Mouse (Mus musculus): ENCODE measurements around the gene Tent4b. TPM values are rescaled to one million over a fixed set of nuclear protein-coding genes. Genes with fewer than 3 reads are reported as not detected.
A peak's percentile ranks its signal among the peaks of the same experiment; 100 is the strongest.

Gene Tent4b
- polyA plus RNA-seq, 1 experiment from 2014 or later: 6.5 TPM

DNA sequence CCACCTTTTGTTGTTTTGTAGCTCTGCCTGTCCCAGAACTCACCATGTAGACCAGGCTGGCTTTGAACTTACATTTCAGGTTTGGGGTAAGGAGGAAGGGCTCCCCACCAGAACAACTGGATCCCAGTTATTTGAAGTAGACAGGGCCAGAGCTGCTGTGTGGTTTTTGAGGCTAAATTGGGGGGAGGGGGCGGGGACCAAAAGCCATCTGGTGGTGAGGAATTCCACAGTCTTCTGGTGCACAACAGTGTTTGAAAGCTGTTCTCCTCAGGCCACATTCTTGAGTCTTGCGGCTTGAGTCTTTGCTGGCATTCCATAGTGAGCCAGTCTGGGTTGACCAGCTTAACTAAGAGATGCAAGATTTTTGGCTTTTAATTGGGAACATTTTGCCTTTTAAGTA lies 66.5 kb downstream of the Tent4b start:
- H3K9ac ChIP-seq: peak overlapping the region; percentile 28; the same call in 1 of the 2 replicates
- no peaks in the 10 kb centered on the region for H3K36me3 ChIP-seq
- H3K27ac ChIP-seq (replicated peaks): no peak overlapping the region
- H3K27me3 ChIP-seq (replicated peaks): peaks cover 20% of the 10 kb centered on the region
- H3K4me2 ChIP-seq: no peak overlapping the region
- no peaks in the 10 kb centered on the region for H3K9me3 ChIP-seq
- 10% methylated on average over 2 of the region's 2 CpGs for WGBS
- H3K4me1 ChIP-seq: peaks cover 29% of the 10 kb centered on the region
- H3K4me3 ChIP-seq: no peak overlapping the region
- no peak for ATAC-seq (ENCODE audit: extremely low read depth, insufficient number of reproducible peaks, low FRiP score, low TSS enrichment)

DNA sequence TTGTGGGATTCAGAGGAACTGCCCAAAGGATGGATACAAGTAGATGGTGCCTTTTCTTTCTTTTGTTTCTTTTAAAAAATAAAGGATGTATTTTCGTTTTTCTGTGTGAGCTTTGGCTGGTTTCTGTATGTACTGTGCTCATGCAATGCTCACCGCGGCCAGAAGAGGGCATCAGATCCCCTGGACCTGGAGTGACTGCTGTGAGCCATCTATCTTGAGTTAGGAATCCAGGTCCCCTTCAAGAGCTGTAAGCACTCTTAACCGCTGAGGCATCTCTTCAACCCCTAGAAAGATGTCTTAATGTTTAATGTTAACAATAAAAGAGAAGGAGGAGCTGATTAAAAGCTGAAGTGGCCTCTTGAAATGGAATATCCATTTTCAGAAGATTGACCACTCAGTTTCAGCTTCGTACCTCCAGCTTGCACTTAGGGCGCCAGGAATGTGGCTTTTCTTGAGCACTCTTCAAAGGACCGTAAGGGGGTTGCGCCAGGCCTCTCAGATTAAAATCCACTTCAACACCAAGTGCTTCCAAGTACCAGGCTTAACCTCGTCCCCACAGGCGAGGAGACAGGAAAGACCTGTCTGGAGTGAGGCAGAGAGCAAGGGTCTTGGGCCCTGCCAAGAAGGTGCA lies 67.3 kb downstream of the Tent4b start:
- Histone ChIP-seq H3K4me2 (no peak overlapping the region), H3K9ac (no peak overlapping the region; the same call in 1 of the 2 replicates), H3K4me3 (no peak overlapping the region), H3K4me1 (peaks cover 28% of the 10 kb centered on the region), H3K36me3 (no peaks in the 10 kb centered on the region), H3K9me3 (no peaks in the 10 kb centered on the region), H3K27me3 (replicated peaks) (peaks cover 28% of the 10 kb centered on the region), H3K27ac (replicated peaks) (no peak overlapping the region)
- WGBS: 29% methylated on average over 10 of the region's 10 CpGs
- no peak for ATAC-seq (ENCODE audit: extremely low read depth, insufficient number of reproducible peaks, low FRiP score, low TSS enrichment)

DNA sequence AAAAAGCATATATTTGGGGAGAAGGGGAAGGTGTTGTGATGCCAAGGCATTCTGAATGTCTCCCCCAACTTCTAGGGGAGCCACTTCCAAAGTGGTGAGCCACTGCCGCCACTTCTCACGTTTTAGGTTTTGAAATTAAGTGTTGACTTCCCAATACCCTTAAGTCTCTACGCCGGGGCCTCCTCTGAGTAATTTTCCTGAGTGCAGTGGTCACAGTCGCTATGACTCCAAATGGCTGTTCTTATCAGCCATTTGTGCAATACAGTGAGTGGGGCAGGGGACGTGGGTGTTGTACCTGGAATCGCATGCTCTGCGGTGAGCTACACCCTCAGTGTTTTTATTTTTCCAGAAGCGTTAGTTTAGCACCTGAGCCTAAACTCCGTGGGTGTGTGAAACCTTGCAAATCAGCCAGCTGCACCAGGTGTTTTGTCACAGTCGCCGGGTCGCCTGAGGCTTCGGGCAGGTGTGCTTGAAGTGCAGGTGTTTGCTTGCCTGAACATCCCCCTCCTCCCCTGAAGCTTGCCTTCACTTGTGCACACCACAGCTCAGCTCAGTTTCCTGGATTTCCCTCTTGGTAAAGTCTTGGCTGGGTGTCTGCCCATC lies 67.9 kb downstream of the Tent4b start:
- no peaks in the 10 kb centered on the region for H3K36me3 ChIP-seq
- WGBS: 71% methylated on average over 14 of the region's 14 CpGs
- H3K4me2 ChIP-seq: no peak overlapping the region
- no peak for ATAC-seq (ENCODE audit: extremely low read depth, insufficient number of reproducible peaks, low FRiP score, low TSS enrichment)
- no peaks in the 10 kb centered on the region for H3K9me3 ChIP-seq
- H3K9ac ChIP-seq: no peak overlapping the region
- H3K4me3 ChIP-seq: no peak overlapping the region
- H3K4me1 ChIP-seq: peaks cover 31% of the 10 kb centered on the region
- H3K27ac ChIP-seq (replicated peaks): no peak overlapping the region
- peaks cover 34% of the 10 kb centered on the region for H3K27me3 ChIP-seq (replicated peaks)

DNA sequence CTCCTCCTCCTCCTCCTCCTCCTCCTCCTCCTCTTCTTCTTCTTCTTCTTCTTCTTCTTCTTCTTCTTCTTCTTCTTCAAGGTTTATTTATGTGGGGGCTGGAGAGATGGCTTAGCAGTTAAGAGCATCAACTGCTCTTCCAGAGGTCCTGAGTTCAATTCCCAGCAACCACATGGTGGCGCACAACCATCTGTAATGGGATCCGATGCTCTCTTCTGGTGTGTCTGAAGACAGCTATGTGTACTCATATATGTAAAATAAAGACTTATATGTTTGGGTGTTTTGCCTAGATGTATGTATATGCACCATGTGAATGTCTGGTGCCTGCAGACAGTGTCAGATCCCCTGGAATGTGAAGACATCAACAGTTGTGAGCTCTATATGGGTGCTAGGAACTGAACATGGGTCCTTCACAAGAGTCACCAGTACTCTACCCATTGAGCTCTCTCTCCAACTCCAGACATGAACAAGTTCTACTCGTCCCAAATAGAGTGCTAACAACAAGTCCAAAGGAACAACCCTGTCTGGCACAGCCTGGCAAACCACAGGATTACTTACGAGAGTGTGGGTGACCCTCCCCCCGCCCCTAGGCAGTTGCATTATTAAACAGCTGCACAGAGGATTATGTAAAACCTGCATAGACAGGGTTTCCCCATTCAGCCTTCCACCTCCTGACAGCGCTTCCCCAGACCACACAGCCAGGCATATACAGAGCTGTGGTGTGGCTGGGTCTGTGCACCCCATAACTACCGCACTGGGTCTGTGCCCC lies 70.3 kb downstream of the Tent4b start:
- Histone ChIP-seq H3K27me3 (replicated peaks) (peaks cover 57% of the 10 kb centered on the region), H3K27ac (replicated peaks) (no peak overlapping the region), H3K9me3 (no peaks in the 10 kb centered on the region), H3K9ac (no peak overlapping the region), H3K36me3 (no peaks in the 10 kb centered on the region), H3K4me3 (no peak overlapping the region), H3K4me2 (no peak overlapping the region), H3K4me1 (peaks cover 32% of the 10 kb centered on the region)
- WGBS: 74% methylated on average over 7 of the region's 7 CpGs
- ATAC-seq (ENCODE audit: extremely low read depth, insufficient number of reproducible peaks, low FRiP score, low TSS enrichment): no peak

DNA sequence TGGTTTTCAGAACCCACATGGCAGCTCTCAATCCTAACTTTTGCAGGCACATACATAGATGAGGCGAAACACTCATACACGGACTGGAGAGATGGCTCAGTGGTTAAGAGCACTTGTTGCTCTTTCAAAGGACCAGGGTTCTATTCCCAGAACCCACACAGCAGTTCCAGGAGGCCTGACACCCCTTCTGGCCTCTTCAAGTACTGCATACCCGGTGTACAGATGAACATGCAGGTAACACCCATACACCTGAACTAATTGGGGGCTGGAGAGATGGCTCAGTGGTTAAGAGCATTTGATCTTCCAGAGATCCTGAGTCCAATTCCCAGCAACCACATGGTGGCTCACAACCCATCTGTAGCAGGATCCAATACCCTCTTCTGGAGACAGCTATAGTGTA lies 71.1 kb downstream of the Tent4b start:
- Histone ChIP-seq H3K4me2 (no peak overlapping the region), H3K4me1 (peaks cover 32% of the 10 kb centered on the region), H3K27ac (replicated peaks) (no peak overlapping the region), H3K9ac (no peak overlapping the region), H3K36me3 (no peaks in the 10 kb centered on the region), H3K4me3 (no peak overlapping the region), H3K27me3 (replicated peaks) (peaks cover 65% of the 10 kb centered on the region), H3K9me3 (no peaks in the 10 kb centered on the region)
- no peak for ATAC-seq (ENCODE audit: extremely low read depth, insufficient number of reproducible peaks, low FRiP score, low TSS enrichment)
- 62% methylated on average over 3 of the region's 3 CpGs for WGBS

DNA sequence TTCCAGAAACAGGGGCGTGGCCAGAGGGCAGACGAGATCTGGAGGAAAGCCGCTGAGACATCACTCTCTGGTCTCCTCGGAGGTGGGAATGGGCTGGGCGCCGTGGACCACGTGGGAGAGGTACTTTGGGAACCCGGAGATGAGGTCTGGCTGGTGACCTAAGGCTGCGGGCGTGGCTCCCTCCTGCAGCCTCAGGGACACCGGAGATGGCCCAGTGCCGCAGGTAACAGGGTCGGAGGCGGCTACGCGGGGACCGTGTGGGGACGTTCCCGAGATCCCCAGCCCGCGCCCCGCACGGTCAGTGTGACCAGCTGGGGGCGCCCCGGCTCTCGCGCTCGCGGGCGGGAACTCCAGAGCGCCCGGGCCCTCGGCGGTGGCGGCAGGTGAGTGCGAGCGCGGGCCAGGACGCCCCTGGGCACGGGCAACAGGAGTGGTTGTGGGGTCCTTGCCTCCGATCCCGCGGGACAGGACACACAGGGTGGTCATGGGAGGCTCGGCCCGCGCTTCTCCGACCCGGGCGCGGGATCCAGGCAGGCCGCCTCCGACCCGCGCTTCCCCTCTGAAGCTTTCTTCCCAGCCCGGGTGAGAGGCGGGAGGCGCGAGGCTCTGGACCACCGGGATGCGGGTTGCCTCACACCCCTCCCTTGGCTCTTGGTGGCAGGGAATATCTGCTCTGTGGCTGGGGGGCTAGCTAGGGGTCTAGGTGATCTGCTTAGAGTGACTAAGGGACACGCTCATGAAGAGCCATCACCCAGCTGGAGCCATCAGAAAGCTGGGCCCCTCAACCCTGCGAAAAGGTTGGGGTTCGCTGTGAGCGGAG lies 73.4 kb downstream of the Tent4b start, which contains the start of gene Adcy7:
Adcy7 (plus strand) TSS at position 173 of the 820 bp plus-strand sequence.
- Histone ChIP-seq H3K36me3 (no peaks in the 10 kb centered on the region), H3K27me3 (replicated peaks) (peaks cover 87% of the 10 kb centered on the region), H3K4me1 (peaks cover 18% of the 10 kb centered on the region), H3K9me3 (no peaks in the 10 kb centered on the region), H3K4me3 (peak within 1 kb of the TSS; percentile 55), H3K9ac (peak within 1 kb of the TSS; percentile 78), H3K27ac (replicated peaks) (no peak within 1 kb of the TSS), H3K4me2 (peak within 1 kb of the TSS; percentile 85)
- 4% methylated on average over 61 of the region's 64 CpGs for WGBS
- ATAC-seq (ENCODE audit: extremely low read depth, insufficient number of reproducible peaks, low FRiP score, low TSS enrichment): no peak

DNA sequence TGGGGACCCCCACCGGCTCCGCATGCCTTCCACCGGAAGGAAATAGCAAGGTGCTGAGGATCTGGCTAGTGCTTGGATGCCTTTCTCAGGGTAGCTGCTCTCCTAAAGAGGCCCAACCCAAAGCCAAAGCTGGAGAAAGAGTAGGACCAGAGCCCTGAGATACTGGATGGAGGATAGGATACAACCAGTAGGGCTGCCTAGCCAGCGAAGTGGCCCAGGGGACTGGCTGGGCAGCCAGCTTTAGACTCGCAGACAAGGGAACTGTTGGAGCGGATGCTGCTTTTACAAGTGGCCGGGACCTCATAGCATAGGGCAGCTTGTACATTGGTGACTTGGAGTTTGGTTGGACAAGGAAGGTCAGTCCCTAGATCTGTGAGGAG lies 74.0 kb downstream of the Tent4b start:
- H3K27me3 ChIP-seq (replicated peaks): peaks cover 86% of the 10 kb centered on the region
- H3K4me2 ChIP-seq: peak overlapping the region; percentile 85
- no peaks in the 10 kb centered on the region for H3K36me3 ChIP-seq
- H3K9me3 ChIP-seq: no peaks in the 10 kb centered on the region
- H3K27ac ChIP-seq (replicated peaks): no peak overlapping the region
- H3K4me3 ChIP-seq: peak overlapping the region; percentile 55
- no peak for ATAC-seq (ENCODE audit: extremely low read depth, insufficient number of reproducible peaks, low FRiP score, low TSS enrichment)
- peak overlapping the region; percentile 78 for H3K9ac ChIP-seq
- peaks cover 18% of the 10 kb centered on the region for H3K4me1 ChIP-seq
- WGBS: 70% methylated on average over 7 of the region's 7 CpGs

DNA sequence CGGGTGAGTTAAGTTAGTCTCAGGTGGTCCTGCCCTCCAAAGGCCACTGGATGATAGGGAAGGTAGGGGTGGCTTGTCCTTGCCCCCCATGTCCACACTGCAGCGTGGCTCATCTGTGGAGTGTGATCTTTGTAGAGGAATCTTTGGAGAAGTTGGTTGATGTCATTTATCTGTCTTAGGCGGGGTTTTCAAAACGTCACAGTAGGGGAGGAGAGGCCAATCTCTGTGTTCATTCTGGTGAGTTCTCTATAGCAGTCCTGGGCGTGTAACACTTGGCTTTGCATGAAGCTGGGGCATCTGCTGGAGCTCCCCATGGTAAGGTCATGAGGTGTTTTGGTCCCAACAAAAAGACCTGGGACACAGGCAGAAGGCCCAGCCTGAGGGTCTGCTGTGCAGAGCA lies 75.1 kb downstream of the Tent4b start:
- no peak overlapping the region for H3K9ac ChIP-seq
- no peak overlapping the region for H3K4me3 ChIP-seq
- no peaks in the 10 kb centered on the region for H3K36me3 ChIP-seq
- no peak for ATAC-seq (ENCODE audit: extremely low read depth, insufficient number of reproducible peaks, low FRiP score, low TSS enrichment)
- 82% methylated on average over 5 of the region's 5 CpGs for WGBS
- H3K4me1 ChIP-seq: peaks cover 18% of the 10 kb centered on the region
- no peak overlapping the region for H3K4me2 ChIP-seq
- no peak overlapping the region for H3K27ac ChIP-seq (replicated peaks)
- no peaks in the 10 kb centered on the region for H3K9me3 ChIP-seq
- H3K27me3 ChIP-seq (replicated peaks): peaks cover 89% of the 10 kb centered on the region

DNA sequence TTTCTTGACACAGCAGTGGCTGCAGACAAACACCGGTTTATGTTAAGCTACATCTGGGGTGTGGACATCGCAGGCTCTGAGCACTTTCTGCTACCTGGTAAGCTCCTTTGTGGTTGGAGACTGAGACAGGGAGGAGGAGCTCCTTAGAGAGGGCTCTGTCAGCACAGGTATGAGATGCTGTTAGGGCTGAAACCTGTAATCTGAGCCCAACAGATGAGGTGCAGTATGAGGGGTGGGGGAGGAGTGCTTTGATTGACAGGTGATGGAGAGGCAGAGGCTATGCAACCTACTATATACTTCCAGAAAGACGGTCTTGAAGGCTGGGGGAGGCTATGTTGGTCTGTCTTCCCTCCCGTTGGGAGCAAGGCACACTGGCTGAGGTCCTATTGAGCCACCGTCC lies 80.2 kb downstream of the Tent4b start:
- Histone ChIP-seq H3K9ac (no peak overlapping the region), H3K27ac (replicated peaks) (no peak overlapping the region), H3K36me3 (no peaks in the 10 kb centered on the region), H3K9me3 (no peaks in the 10 kb centered on the region), H3K27me3 (replicated peaks) (peaks cover 43% of the 10 kb centered on the region), H3K4me2 (no peak overlapping the region), H3K4me1 (peaks cover 12% of the 10 kb centered on the region), H3K4me3 (no peak overlapping the region)
- ATAC-seq (ENCODE audit: extremely low read depth, insufficient number of reproducible peaks, low FRiP score, low TSS enrichment): no peak
- WGBS: 47% methylated on average over 5 of the region's 5 CpGs

DNA sequence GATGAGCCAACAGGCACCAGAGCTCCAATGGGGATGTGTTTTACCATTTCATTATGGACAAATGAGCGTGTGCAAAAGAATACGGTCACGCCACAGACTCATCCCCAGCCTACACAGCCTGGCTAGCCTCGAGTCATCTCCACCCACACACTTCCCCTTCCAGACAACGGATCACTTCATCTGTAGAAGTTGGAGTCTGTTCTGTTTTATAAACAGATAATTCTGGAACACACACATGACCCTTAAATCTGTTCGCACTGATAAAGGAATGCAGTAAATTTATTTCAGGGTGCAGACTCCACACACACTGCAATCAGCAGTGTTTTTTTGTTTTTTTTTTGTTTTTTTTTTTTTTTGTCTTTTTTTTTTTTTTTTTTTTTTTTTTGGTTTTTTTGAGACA lies 80.7 kb downstream of the Tent4b start:
- Histone ChIP-seq H3K9ac (no peak overlapping the region), H3K27ac (replicated peaks) (no peak overlapping the region), H3K4me1 (peaks cover 17% of the 10 kb centered on the region), H3K36me3 (no peaks in the 10 kb centered on the region), H3K9me3 (no peaks in the 10 kb centered on the region), H3K4me3 (no peak overlapping the region), H3K27me3 (replicated peaks) (peaks cover 39% of the 10 kb centered on the region), H3K4me2 (no peak overlapping the region)
- WGBS: 61% methylated on average over 6 of the region's 6 CpGs
- ATAC-seq (ENCODE audit: extremely low read depth, insufficient number of reproducible peaks, low FRiP score, low TSS enrichment): no peak

DNA sequence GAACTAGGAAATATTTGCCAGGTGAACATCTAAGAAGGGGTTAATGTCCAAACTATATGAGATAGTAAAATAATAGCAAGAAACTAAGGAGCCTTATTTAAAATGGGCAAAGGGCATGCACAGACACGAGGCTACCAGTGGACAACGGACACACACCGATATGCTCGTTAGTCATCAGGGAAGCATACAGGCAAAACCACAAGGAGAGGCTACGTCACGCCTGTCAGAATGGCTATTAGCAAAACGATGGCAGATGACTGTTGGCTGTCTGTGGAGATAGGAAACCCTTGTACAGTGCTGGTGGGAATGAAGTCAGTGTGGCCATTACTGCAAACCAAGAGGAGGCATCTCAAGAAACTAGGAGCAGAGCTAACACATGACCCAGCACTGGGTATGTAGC lies 81.9 kb downstream of the Tent4b start:
- H3K9ac ChIP-seq: no peak overlapping the region
- H3K4me3 ChIP-seq: no peak overlapping the region
- H3K4me1 ChIP-seq: peaks cover 29% of the 10 kb centered on the region
- no peak overlapping the region for H3K4me2 ChIP-seq
- no peaks in the 10 kb centered on the region for H3K9me3 ChIP-seq
- H3K27ac ChIP-seq (replicated peaks): no peak overlapping the region
- no peaks in the 10 kb centered on the region for H3K36me3 ChIP-seq
- ATAC-seq (ENCODE audit: extremely low read depth, insufficient number of reproducible peaks, low FRiP score, low TSS enrichment): no peak
- WGBS: 80% methylated on average over 7 of the region's 7 CpGs
- peaks cover 27% of the 10 kb centered on the region for H3K27me3 ChIP-seq (replicated peaks)
